Mouse (Mus musculus) hindbrain, embryonic 15.5 days (tissue): ENCODE measurements around the gene Tfrc. TPM values are rescaled to one million over a fixed set of nuclear protein-coding genes. Genes with fewer than 3 reads are reported as not detected.

Experiments
- ATAC-seq: fragments of 200-750 bp; cut with Nextera tagmentation; 2 replicates; pipeline ENCODE4 v1.8.0; 2017; ENCODE audit warnings: low read depth, moderate number of reproducible peaks, moderate TSS enrichment; ENCODE audit not compliant: low FRiP score
- H3K27ac ChIP-seq: fragments of 300-500 bp; sonication (generic); replicated peaks from 2 replicates; pipeline ENCODE4 v1.5.1; 2015; ENCODE audit warnings: mild to moderate bottlenecking, inconsistent platforms
- H3K27me3 ChIP-seq: fragments of 300-500 bp; sonication (generic); 2 replicates; pipeline ENCODE4 v1.6.1; 2015; ENCODE audit warnings: control low read depth, inconsistent platforms
- H3K36me3 ChIP-seq: fragments of 300-500 bp; sonication (generic); 2 replicates; pipeline ENCODE4 v1.6.1; 2015; ENCODE audit warnings: control low read depth, inconsistent platforms
- H3K4me1 ChIP-seq: fragments of 300-500 bp; sonication (generic); replicated peaks from 2 replicates; pipeline ENCODE4 v1.6.1; 2015; ENCODE audit warnings: control low read depth, inconsistent platforms
- H3K4me2 ChIP-seq: fragments of 300-500 bp; sonication (generic); 2 replicates; pipeline ENCODE4 v1.6.1; 2015; ENCODE audit warnings: moderate library complexity, mild to moderate bottlenecking, inconsistent platforms
- H3K4me3 ChIP-seq: fragments of 300-500 bp; sonication (generic); 2 replicates; pipeline ENCODE4 v1.5.1; 2015; ENCODE audit warnings: mild to moderate bottlenecking, inconsistent platforms
- H3K9ac ChIP-seq: fragments of 300-500 bp; sonication (generic); 2 replicates; pipeline ENCODE4 v1.6.1; 2015; ENCODE audit warnings: inconsistent platforms
- H3K9me3 ChIP-seq: fragments of 300-500 bp; sonication (generic); 2 replicates; pipeline ENCODE4 v1.6.1; 2016; ENCODE audit warnings: control low read depth, inconsistent platforms
- WGBS: fragments of 180-500 bp; shearing (Covaris S2); methylation state at CpG from one replicate; pipeline ENCODE4 v1.1.7; 2015; 5-methylcytosine and 5-hydroxymethylcytosine counted together
- polyA plus RNA-seq: library from polyadenylated mRNA; unstranded; fragments of >200 nt; fragmentation: Nextera tagmentation; extraction: Ambion mirVana; gene quantifications from 2 replicates; pipeline ENCODE4 v1.2.1, GENCODE M21; 2015

The Tfrc gene
- 29.9 and 33.5 TPM in 2 replicates for polyA plus RNA-seq

DNA sequence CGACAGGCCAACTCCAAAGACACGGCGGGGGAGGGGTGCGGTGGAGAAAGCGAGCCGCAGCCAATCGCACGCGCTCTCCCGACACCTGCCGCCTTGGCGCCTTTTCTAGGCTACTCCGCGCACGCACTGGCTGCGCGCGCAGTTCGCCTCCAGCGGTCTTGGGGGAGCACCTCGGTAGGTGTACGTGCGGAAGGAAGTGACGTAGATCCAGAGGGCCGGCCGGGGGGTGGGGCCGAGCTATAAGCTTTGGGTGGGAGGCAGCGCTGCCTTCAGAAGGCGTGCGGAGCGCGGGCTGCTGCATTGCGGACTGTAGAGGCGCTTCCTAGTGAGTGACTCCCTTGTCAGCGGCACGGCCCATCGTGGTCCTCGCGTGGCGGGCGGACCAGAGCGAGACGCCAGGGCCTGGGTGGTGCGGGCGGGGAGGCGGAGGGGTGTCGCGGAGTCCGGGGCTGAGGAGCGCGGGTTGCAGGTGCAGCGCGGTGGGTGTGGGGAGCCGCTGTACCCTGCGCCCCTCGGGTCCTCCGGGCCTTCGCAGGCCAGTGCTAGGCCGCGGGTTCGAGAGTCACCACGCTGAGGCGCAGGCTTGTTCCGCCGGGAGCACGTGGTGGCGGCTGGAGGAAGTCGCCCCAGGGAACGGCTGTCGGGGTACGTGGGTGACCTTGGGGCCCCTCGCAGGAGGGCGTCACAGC lies at the start of gene Tfrc:
Gene Tfrc (plus strand): TSS at position 209 of the 689 bp plus-strand sequence.
- Histone ChIP-seq H3K36me3 (no peaks in the 10 kb centered on the region), H3K4me1 (peaks cover 22% of the 10 kb centered on the region), H3K27me3 (no peaks in the 10 kb centered on the region), H3K4me2 (peak within 1 kb of the TSS; percentile 67), H3K9me3 (no peaks in the 10 kb centered on the region), H3K27ac (peak within 1 kb of the TSS; percentile 92), H3K9ac (peak within 1 kb of the TSS; percentile 75), H3K4me3 (peak within 1 kb of the TSS; percentile 79)
- ATAC-seq: peak; percentile 99
- WGBS: under 1% methylated on average over 73 of the region's 73 CpGs

DNA sequence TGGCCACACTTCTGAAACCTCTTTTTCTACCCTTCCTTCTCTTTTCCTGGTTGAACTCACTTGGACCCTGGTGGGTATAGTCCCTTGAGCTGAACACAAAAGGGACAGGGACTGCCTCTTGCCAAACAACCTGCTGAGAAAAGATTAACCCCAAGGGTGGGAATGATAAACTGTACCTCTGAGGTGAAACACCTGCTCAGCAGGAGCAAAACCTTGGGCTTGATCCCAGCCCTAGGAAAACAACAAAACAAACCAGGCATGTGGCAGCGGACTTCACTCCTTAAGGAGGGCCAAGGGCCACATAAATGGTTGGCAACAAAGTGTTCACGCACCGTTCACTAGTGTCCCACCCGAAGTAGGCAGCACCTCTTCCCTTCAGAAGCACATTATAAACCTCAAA lies 49.2 kb upstream of the Tfrc start:
- no peaks in the 10 kb centered on the region for H3K36me3 ChIP-seq
- no peaks in the 10 kb centered on the region for H3K9me3 ChIP-seq
- no peak overlapping the region for H3K9ac ChIP-seq
- no peak overlapping the region for H3K4me2 ChIP-seq
- H3K4me3 ChIP-seq: no peak overlapping the region
- H3K27ac ChIP-seq: no peak overlapping the region
- H3K4me1 ChIP-seq: no peaks in the 10 kb centered on the region
- no peaks in the 10 kb centered on the region for H3K27me3 ChIP-seq
- ATAC-seq: no peak
- WGBS: 78% methylated on average over 4 of the region's 4 CpGs

DNA sequence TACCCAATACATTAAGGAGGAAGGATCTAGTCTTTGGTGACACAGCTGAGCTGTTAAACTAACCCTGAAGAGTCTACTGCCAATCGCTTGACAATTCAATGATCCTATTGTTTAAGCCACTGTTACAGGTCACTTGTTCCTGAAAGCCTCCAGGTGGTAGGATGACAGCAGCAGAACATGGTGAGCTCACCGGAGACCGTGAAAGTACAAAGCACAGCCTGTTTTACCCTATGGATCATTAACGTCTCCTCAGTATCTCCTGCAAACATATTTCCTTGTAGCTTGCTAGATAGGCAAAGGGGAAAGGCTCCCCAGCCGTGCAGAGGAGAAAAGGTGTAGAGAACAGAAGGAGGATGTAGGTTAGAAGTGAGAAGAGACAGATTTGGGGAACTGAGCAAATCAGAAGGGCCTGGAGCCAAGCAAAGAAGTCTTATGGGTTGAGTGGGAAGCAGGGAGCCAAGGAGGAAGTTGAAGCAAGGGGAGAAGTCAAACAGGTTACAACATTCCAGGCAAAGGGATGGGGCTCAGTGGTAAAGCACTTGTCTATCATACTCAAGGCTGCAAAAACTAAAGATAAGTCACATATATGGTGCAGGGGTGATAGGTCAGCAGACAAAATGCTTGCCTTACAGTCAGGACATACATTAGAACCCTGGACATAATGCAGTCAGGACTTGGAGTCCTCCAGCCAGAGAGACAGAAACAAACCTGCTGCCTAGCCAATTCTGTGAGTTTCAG lies 45.5 kb upstream of the Tfrc start:
- Histone ChIP-seq H3K4me2 (no peak overlapping the region), H3K27me3 (no peaks in the 10 kb centered on the region), H3K27ac (no peak overlapping the region), H3K9me3 (no peaks in the 10 kb centered on the region), H3K9ac (no peak overlapping the region), H3K4me3 (no peak overlapping the region), H3K36me3 (no peaks in the 10 kb centered on the region), H3K4me1 (no peaks in the 10 kb centered on the region)
- 82% methylated on average over 5 of the region's 5 CpGs for WGBS
- no peak for ATAC-seq

DNA sequence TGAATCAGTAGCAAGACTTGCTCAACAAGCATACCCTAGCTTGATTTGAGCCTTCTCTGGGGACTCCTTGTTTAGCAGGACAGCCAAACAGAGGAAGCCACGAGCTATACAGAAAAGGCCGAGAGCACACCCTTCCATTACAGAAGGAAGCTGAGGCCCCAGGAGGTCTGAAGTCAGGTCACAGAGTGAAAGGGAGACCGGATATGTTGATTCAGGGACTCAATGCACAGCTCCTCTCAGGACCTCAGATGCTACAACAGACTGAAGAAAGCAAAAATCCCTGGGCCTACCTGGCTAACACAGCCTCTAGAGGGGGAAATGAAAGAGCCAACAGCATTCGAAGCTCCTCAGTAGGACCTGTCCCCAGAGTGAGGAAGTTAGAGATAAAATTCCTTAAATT lies 41.4 kb upstream of the Tfrc start:
- no peaks in the 10 kb centered on the region for H3K36me3 ChIP-seq
- no peaks in the 10 kb centered on the region for H3K27me3 ChIP-seq
- H3K4me1 ChIP-seq: no peaks in the 10 kb centered on the region
- WGBS: 70% methylated on average over 4 of the region's 4 CpGs
- no peak for ATAC-seq
- H3K9ac ChIP-seq: no peak overlapping the region
- H3K27ac ChIP-seq: no peak overlapping the region
- no peak overlapping the region for H3K4me3 ChIP-seq
- H3K4me2 ChIP-seq: no peak overlapping the region
- H3K9me3 ChIP-seq: no peaks in the 10 kb centered on the region

DNA sequence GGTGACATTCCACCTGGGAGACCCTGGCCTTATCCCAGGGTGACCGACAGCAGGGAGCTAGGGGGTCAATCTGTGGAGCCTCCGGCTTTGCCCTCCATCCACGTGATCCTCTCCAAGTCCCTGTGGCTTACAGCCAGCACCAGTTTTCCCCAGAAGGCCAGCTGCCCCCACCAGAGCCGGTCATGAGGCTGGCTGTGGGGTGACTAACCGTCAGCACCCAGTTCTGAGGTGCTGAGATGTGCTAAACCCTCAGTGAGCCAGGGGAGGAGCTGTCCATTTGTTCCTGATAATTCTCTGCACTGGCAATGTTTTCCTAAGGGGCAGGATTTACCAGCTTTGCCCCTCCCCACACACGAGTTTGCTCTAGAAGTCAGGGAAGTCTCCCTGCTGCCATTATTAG lies 40.3 kb upstream of the Tfrc start:
- H3K27ac ChIP-seq: no peak overlapping the region
- no peaks in the 10 kb centered on the region for H3K9me3 ChIP-seq
- H3K36me3 ChIP-seq: no peaks in the 10 kb centered on the region
- no peak overlapping the region for H3K4me2 ChIP-seq
- H3K27me3 ChIP-seq: no peaks in the 10 kb centered on the region
- 74% methylated on average over 6 of the region's 6 CpGs for WGBS
- ATAC-seq: no peak
- H3K4me3 ChIP-seq: no peak overlapping the region
- no peaks in the 10 kb centered on the region for H3K4me1 ChIP-seq
- no peak overlapping the region for H3K9ac ChIP-seq

DNA sequence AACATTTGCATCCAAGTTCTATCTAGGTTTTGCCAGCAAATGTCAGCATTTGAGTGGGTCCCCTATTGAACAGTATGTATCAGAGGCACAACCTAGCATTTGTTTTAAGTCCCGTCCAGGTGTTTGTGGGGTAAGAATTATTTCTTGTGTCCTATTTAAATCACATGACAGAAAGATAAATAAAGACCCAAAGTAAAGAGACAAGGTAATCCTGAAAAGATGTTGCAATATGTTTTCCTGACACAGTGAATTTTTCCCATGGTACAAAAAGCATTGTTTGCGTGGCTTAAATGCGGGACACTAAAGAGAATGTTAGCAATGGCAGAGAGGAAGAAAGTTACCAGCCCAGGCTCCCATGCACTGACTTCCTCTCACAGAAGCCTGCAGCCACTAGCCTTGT lies 38.7 kb upstream of the Tfrc start:
- Histone ChIP-seq H3K27me3 (no peaks in the 10 kb centered on the region), H3K9me3 (no peaks in the 10 kb centered on the region), H3K27ac (no peak overlapping the region), H3K36me3 (no peaks in the 10 kb centered on the region), H3K4me3 (no peak overlapping the region), H3K4me1 (no peaks in the 10 kb centered on the region), H3K9ac (no peak overlapping the region), H3K4me2 (no peak overlapping the region)
- ATAC-seq: no peak
- WGBS: 92% methylated on average over 3 of the region's 3 CpGs

DNA sequence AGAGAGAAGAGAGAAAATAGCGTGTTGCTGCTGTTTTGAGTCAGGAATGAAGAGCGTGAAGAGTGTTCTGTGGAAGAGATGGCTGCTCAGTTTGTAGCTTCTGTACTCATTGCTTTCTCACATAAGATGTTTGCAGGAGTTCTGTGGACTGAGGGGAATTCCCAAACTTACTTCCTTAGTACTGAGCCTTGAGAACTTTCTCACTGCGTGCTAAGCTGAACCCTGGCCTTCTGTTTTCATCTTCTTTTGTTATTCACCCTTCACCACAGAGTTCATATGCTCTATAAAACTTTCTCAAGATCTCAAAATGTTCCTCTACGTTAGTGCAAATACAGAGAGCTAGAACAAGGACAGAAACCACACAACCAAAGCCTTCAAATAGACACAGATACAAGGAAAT lies 36.2 kb upstream of the Tfrc start:
- Histone ChIP-seq H3K9ac (no peak overlapping the region), H3K4me3 (no peak overlapping the region), H3K27ac (no peak overlapping the region), H3K36me3 (no peaks in the 10 kb centered on the region), H3K27me3 (no peaks in the 10 kb centered on the region), H3K9me3 (no peaks in the 10 kb centered on the region), H3K4me1 (no peaks in the 10 kb centered on the region), H3K4me2 (no peak overlapping the region)
- WGBS: 91% methylated on average over 4 of the region's 4 CpGs
- no peak for ATAC-seq

DNA sequence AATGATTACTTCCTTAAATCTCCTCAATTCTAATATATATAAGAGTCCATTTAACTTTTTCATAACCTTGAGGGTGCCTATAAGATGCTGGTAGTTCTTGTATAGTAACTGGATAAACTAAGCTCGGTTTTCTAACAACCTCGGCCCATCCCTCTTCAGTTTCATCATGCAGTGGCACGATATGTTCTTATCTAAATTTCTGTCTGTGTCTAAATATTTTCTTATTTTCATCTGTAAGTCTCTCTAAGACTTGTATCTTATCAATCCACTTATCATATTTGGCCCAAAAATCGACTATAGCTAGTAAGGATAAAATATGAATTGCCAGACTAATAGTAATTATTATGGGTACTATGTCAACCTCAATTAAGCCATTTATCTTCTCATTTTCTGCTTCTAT lies 22.2 kb upstream of the Tfrc start:
- Histone ChIP-seq H3K27ac (no peak overlapping the region), H3K4me3 (no peak overlapping the region), H3K36me3 (no peaks in the 10 kb centered on the region), H3K27me3 (no peaks in the 10 kb centered on the region), H3K9me3 (no peaks in the 10 kb centered on the region), H3K4me1 (no peaks in the 10 kb centered on the region), H3K9ac (no peak overlapping the region), H3K4me2 (no peak overlapping the region)
- WGBS: 91% methylated on average over 4 of the region's 4 CpGs
- no peak for ATAC-seq

DNA sequence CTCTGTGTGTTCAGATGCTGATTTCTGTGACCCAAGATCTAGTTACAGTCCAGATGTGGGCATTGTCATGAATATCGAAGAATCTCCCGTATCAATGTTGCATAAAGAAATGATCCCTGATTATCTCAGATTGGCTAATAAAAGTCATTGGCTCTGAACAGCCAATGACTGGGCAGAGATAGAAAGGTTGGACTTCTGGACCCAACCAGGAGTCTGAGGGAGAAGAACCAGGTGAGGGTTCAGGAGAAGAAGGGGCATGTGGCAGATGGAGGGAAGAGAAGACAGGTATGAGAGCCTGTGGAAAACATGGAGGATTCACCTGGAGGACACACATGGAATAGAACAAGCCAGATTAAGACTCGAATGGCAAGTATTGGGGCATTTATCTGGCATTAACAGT lies 20.2 kb upstream of the Tfrc start:
- H3K36me3 ChIP-seq: no peaks in the 10 kb centered on the region
- whole genome bisulfite sequencing: 91% methylated on average over 3 of the region's 3 CpGs
- H3K4me1 ChIP-seq: no peaks in the 10 kb centered on the region
- H3K4me3 ChIP-seq: no peak overlapping the region
- H3K27ac ChIP-seq: no peak overlapping the region
- H3K27me3 ChIP-seq: no peaks in the 10 kb centered on the region
- H3K9me3 ChIP-seq: no peaks in the 10 kb centered on the region
- no peak overlapping the region for H3K9ac ChIP-seq
- no peak for ATAC-seq
- H3K4me2 ChIP-seq: no peak overlapping the region

DNA sequence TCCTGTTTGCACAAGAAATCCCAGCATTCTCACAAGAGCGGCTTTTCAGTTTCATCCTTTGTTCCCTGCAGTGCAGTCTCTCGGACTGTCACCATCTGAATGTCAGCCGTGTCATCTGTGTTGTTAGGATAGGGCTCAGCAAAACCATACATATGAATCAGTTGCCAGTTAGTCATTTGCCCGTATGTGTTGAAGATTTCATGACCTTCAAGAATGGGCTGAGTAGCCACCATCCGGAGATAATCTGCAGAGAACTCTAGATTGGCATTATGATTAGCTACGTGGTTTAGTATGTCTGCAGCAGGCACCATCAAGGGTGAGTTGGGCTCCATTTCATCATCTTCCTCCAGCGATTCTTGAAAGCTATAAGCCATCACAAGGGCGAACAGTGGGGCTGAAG lies 17.2 kb upstream of the Tfrc start:
- H3K36me3 ChIP-seq: no peaks in the 10 kb centered on the region
- ATAC-seq: no peak
- 79% methylated on average over 8 of the region's 8 CpGs for WGBS
- H3K4me3 ChIP-seq: no peak overlapping the region
- no peaks in the 10 kb centered on the region for H3K27me3 ChIP-seq
- no peaks in the 10 kb centered on the region for H3K9me3 ChIP-seq
- no peak overlapping the region for H3K4me2 ChIP-seq
- H3K9ac ChIP-seq: no peak overlapping the region
- H3K27ac ChIP-seq: no peak overlapping the region
- H3K4me1 ChIP-seq: no peaks in the 10 kb centered on the region

DNA sequence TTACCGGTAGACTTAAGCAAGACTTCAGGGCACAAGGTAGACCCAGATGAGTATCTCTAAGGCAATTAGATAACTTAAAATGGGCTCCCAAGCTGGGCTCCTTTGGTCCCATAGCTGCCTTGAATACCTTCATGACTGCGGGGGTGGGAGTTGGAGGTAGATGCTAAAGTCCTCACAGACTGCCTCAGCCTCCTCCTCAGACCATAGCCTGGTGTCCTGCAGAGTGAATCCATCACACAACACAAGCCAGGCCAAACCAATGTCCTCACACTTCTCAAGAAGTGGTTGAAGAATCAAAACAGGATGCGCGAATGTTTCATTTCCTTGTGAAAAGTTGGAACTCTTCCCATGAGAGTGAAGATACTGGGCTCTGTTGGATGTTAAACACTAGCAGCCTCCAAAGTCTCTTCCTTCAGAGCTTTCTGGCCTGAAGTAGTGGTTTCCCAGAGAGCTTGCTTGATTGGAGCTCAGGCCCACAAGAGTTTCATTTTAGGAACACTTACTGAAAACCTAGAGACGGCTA lies 15.4 kb upstream of the Tfrc start:
- Histone ChIP-seq H3K4me3 (no peak overlapping the region), H3K36me3 (no peaks in the 10 kb centered on the region), H3K27ac (no peak overlapping the region), H3K27me3 (no peaks in the 10 kb centered on the region), H3K9ac (no peak overlapping the region), H3K4me2 (no peak overlapping the region), H3K9me3 (no peaks in the 10 kb centered on the region), H3K4me1 (no peaks in the 10 kb centered on the region)
- 92% methylated on average over 5 of the region's 5 CpGs for WGBS
- ATAC-seq: no peak

DNA sequence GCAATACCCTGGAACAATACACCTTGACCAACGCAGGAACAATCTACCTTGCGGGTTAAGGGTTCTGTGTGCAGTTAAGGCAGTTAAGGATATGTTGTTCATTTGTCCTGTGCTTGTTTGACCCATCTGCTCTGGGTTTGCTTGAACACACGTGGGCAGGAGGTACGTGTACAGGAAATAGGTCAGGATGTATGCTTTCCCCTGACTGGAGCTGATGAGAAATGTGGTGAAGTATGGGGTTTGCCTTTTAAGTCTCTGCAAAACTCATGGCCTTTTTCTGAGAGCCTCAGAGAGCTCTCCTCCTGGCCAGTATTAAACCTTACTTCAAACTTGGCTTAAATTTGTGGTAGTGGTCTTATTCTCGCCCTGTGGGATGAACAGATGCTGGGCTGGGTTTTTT lies 14.8 kb upstream of the Tfrc start:
- Histone ChIP-seq H3K27ac (no peak overlapping the region), H3K4me3 (no peak overlapping the region), H3K36me3 (no peaks in the 10 kb centered on the region), H3K4me2 (no peak overlapping the region), H3K4me1 (no peaks in the 10 kb centered on the region), H3K9ac (no peak overlapping the region), H3K27me3 (no peaks in the 10 kb centered on the region), H3K9me3 (no peaks in the 10 kb centered on the region)
- no peak for ATAC-seq
- 80% methylated on average over 5 of the region's 5 CpGs for WGBS
